Mouse (Mus musculus): ENCODE results near the gene Xrcc6.

Gene Xrcc6

GRCm38 (mm10) chr15:82071816-82072469, 84.3 kb downstream of the Xrcc6 start:
- intact Hi-C loops (cut with DNase I), result no loop called here

- intact Hi-C loops (cut with DNase I), result no loop called here
Measured at GRCm38 (mm10) chr15:82073490-82073889, 85.9 kb downstream of the Xrcc6 start.

GRCm38 (mm10) chr15:82079883-82080282, 92.2 kb downstream of the Xrcc6 start:
- intact Hi-C loops (cut with DNase I), result no loop called here

GRCm38 (mm10) chr15:82081161-82081560, 93.5 kb downstream of the Xrcc6 start:
- intact Hi-C loops (cut with DNase I), result no loop called here

GRCm38 (mm10) chr15:82085606-82086005, 98.0 kb downstream of the Xrcc6 start:
- intact Hi-C loops (cut with DNase I), result no loop called here

- intact Hi-C loops (cut with DNase I), result no loop called here
Measured at GRCm38 (mm10) chr15:82086131-82086530, 98.5 kb downstream of the Xrcc6 start.

GRCm38 (mm10) chr15:82087266-82087665, 99.6 kb downstream of the Xrcc6 start:
- intact Hi-C loops (cut with DNase I), result no loop called here
